Mouse (Mus musculus): Measurements from ENCODE around the gene Nsun4. TPM values are rescaled to one million over a fixed set of nuclear protein-coding genes. Genes with fewer than 3 reads are reported as not detected.

Gene Nsun4
- polyA plus RNA-seq (2012; fragmentation: generic; extraction: Trizol), result 23.7 TPM

GRCm38 (mm10) chr4:116053399-116053961, at the start of gene Nsun4:
Gene Nsun4, minus strand, starts transcription at chr4:116053876.
- peak within 1 kb of the TSS; percentile 62 for H3K4me3 ChIP-seq
- H3K36me3 ChIP-seq (ENCODE audit: control insufficient read depth, insufficient read depth), result peaks cover 6% of the 10 kb centered on the region
- no peaks in the 10 kb centered on the region for H3K27me3 ChIP-seq (ENCODE audit: control insufficient read depth, insufficient read depth, insufficient read length)
- H3K4me2 ChIP-seq (ENCODE audit: low read depth), result peak within 1 kb of the TSS; percentile 99
- H3K79me2 ChIP-seq (ENCODE audit: control insufficient read depth, insufficient read depth), result peaks cover 18% of the 10 kb centered on the region
- peak within 1 kb of the TSS; percentile 83 for H3ac ChIP-seq (ENCODE audit: control insufficient read depth, insufficient read length)
- TF ChIP-seq E2F4 (IDR thresholded peaks at IDR 0.05; ENCODE audit: insufficient read depth) (no peak), MAX (IDR thresholded peaks at IDR 0.05; ENCODE audit: low read depth) (no peak), POLR2AphosphoS2 (IDR thresholded peaks at IDR 0.05; ENCODE audit: insufficient read length, low read depth) (peak; percentile 95), MYOD1 (IDR thresholded peaks at IDR 0.05; ENCODE audit: control insufficient read depth in 1 of 3, insufficient read length in 2 of 3, low read depth in 2 of 3) (peak in 2 of 3 experiments; percentile 1 to 53), POLR2A (IDR thresholded peaks at IDR 0.05; ENCODE audit: insufficient read length, low read depth) (peak; percentile 81), REST (IDR thresholded peaks at IDR 0.05; ENCODE audit: insufficient read depth, insufficient read length) (no peak), SRF (IDR thresholded peaks at IDR 0.05; ENCODE audit: control insufficient read depth, insufficient read length, low read depth) (peak; percentile 66), CEBPB (IDR thresholded peaks at IDR 0.05; ENCODE audit: insufficient read depth, poor library complexity, severe bottlenecking) (peak; percentile 96), MYOG (IDR thresholded peaks at IDR 0.05; ENCODE audit: control insufficient read depth in 1 of 3, insufficient read depth in 1 of 3, insufficient read length in 2 of 3, low read depth in 2 of 3) (peak in 1 of 3 experiments; percentile 62), TCF12 (IDR thresholded peaks at IDR 0.05; ENCODE audit: insufficient read depth, poor library complexity, severe bottlenecking) (no peak), USF1 (IDR thresholded peaks at IDR 0.05; ENCODE audit: low read depth) (no peak), TCF3 (IDR thresholded peaks at IDR 0.05; ENCODE audit: insufficient read length, low read depth) (no peak)

GRCm38 (mm10) chr4:116100959-116101358, 47.3 kb upstream of the Nsun4 start:
- Histone ChIP-seq H3K4me2 (ENCODE audit: low read depth) (no peak overlapping the region), H3K4me3 (no peak overlapping the region), H3K27me3 (ENCODE audit: control insufficient read depth, insufficient read depth, insufficient read length) (no peaks in the 10 kb centered on the region), H3K79me2 (ENCODE audit: control insufficient read depth, insufficient read depth) (no peaks in the 10 kb centered on the region), H3ac (ENCODE audit: control insufficient read depth, insufficient read length) (no peak overlapping the region), H3K36me3 (ENCODE audit: control insufficient read depth, insufficient read depth) (peaks cover 23% of the 10 kb centered on the region)
- TF ChIP-seq USF1 (IDR thresholded peaks at IDR 0.05; ENCODE audit: low read depth), result no peak
- no peak for TF ChIP-seq REST (IDR thresholded peaks at IDR 0.05; ENCODE audit: insufficient read depth, insufficient read length)
- TF ChIP-seq MYOG (IDR thresholded peaks at IDR 0.05; ENCODE audit: control insufficient read depth in 1 of 3, insufficient read depth in 1 of 3, insufficient read length in 2 of 3, low read depth in 2 of 3), result no peak
- TF ChIP-seq TCF12 (IDR thresholded peaks at IDR 0.05; ENCODE audit: insufficient read depth, poor library complexity, severe bottlenecking), result no peak
- TF ChIP-seq CEBPB (IDR thresholded peaks at IDR 0.05; ENCODE audit: insufficient read depth, poor library complexity, severe bottlenecking), result no peak
- TF ChIP-seq SRF (IDR thresholded peaks at IDR 0.05; ENCODE audit: control insufficient read depth, insufficient read length, low read depth), result no peak
- no peak for TF ChIP-seq E2F4 (IDR thresholded peaks at IDR 0.05; ENCODE audit: insufficient read depth)
- no peak for TF ChIP-seq POLR2AphosphoS2 (IDR thresholded peaks at IDR 0.05; ENCODE audit: insufficient read length, low read depth)
- no peak for TF ChIP-seq POLR2A (IDR thresholded peaks at IDR 0.05; ENCODE audit: insufficient read length, low read depth)
- no peak for TF ChIP-seq TCF3 (IDR thresholded peaks at IDR 0.05; ENCODE audit: insufficient read length, low read depth)
- TF ChIP-seq MAX (IDR thresholded peaks at IDR 0.05; ENCODE audit: low read depth), result no peak
- TF ChIP-seq MYOD1 (IDR thresholded peaks at IDR 0.05; ENCODE audit: control insufficient read depth in 1 of 3, insufficient read length in 2 of 3, low read depth in 2 of 3), result no peak

- no peaks in the 10 kb centered on the region for H3K79me2 ChIP-seq (ENCODE audit: control insufficient read depth, insufficient read depth)
- H3K27me3 ChIP-seq (ENCODE audit: control insufficient read depth, insufficient read depth, insufficient read length), result no peaks in the 10 kb centered on the region
- TF ChIP-seq MAX (IDR thresholded peaks at IDR 0.05; ENCODE audit: low read depth) (no peak), POLR2A (IDR thresholded peaks at IDR 0.05; ENCODE audit: insufficient read length, low read depth) (no peak), MYOG (IDR thresholded peaks at IDR 0.05; ENCODE audit: control insufficient read depth in 1 of 3, insufficient read depth in 1 of 3, insufficient read length in 2 of 3, low read depth in 2 of 3) (no peak), REST (IDR thresholded peaks at IDR 0.05; ENCODE audit: insufficient read depth, insufficient read length) (no peak), CEBPB (IDR thresholded peaks at IDR 0.05; ENCODE audit: insufficient read depth, poor library complexity, severe bottlenecking) (no peak)
- no peak overlapping the region for H3K4me2 ChIP-seq (ENCODE audit: low read depth)
- peaks cover 56% of the 10 kb centered on the region for H3K36me3 ChIP-seq (ENCODE audit: control insufficient read depth, insufficient read depth)
- no peak overlapping the region for H3K4me3 ChIP-seq
- no peak overlapping the region for H3ac ChIP-seq (ENCODE audit: control insufficient read depth, insufficient read length)
Measured at GRCm38 (mm10) chr4:116097211-116097610, 43.5 kb upstream of the Nsun4 start.

- Histone ChIP-seq H3K36me3 (ENCODE audit: control insufficient read depth, insufficient read depth) (peaks cover 65% of the 10 kb centered on the region), H3K27me3 (ENCODE audit: control insufficient read depth, insufficient read depth, insufficient read length) (no peaks in the 10 kb centered on the region), H3K4me3 (no peak overlapping the region), H3K79me2 (ENCODE audit: control insufficient read depth, insufficient read depth) (no peaks in the 10 kb centered on the region), H3K4me2 (ENCODE audit: low read depth) (no peak overlapping the region), H3ac (ENCODE audit: control insufficient read depth, insufficient read length) (no peak overlapping the region)
- no peak for TF ChIP-seq TCF12 (IDR thresholded peaks at IDR 0.05; ENCODE audit: insufficient read depth, poor library complexity, severe bottlenecking)
- no peak for TF ChIP-seq MYOD1 (IDR thresholded peaks at IDR 0.05; ENCODE audit: control insufficient read depth in 1 of 3, insufficient read length in 2 of 3, low read depth in 2 of 3)
- TF ChIP-seq E2F4 (IDR thresholded peaks at IDR 0.05; ENCODE audit: insufficient read depth), result no peak
- TF ChIP-seq TCF3 (IDR thresholded peaks at IDR 0.05; ENCODE audit: insufficient read length, low read depth), result no peak
- no peak for TF ChIP-seq REST (IDR thresholded peaks at IDR 0.05; ENCODE audit: insufficient read depth, insufficient read length)
- TF ChIP-seq MYOG (IDR thresholded peaks at IDR 0.05; ENCODE audit: control insufficient read depth in 1 of 3, insufficient read depth in 1 of 3, insufficient read length in 2 of 3, low read depth in 2 of 3), result no peak
- TF ChIP-seq SRF (IDR thresholded peaks at IDR 0.05; ENCODE audit: control insufficient read depth, insufficient read length, low read depth), result no peak
- TF ChIP-seq CEBPB (IDR thresholded peaks at IDR 0.05; ENCODE audit: insufficient read depth, poor library complexity, severe bottlenecking), result no peak
- no peak for TF ChIP-seq USF1 (IDR thresholded peaks at IDR 0.05; ENCODE audit: low read depth)
- TF ChIP-seq POLR2AphosphoS2 (IDR thresholded peaks at IDR 0.05; ENCODE audit: insufficient read length, low read depth), result no peak
- no peak for TF ChIP-seq POLR2A (IDR thresholded peaks at IDR 0.05; ENCODE audit: insufficient read length, low read depth)
- TF ChIP-seq MAX (IDR thresholded peaks at IDR 0.05; ENCODE audit: low read depth), result no peak
Measured at GRCm38 (mm10) chr4:116096291-116096690, 42.6 kb upstream of the Nsun4 start.
